Mouse (Mus musculus) lung, postnatal 36 days (tissue): Measurements from ENCODE around the gene Aggf1.

ENCODE experiments used
- DNase-seq: peaks from one replicate; pipeline ENCODE4 v3.0.0; 2022; ENCODE audit warnings: mixed read lengths

The Aggf1 gene

DNA sequence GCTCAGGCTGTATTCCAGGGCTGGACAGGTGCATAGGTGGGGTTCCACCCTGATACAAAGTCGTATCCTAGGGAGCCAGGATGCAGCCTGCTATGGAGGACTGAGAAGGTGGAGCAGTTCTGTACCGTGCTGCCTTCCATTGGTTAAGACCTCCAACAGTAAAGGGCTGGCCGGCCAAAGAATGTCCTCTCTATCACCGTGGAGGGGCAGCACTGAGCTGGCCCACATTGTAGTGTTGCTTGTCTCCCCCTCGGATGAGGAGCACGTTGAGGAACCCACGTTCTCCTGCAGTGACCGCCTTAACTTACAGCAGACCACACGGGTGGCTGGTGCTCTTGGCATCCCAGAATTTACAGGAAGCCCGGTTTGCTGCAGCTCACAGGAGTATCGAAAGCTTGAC, 44.6 kb downstream of the Aggf1 start:
- no peak for DNase-seq

DNA sequence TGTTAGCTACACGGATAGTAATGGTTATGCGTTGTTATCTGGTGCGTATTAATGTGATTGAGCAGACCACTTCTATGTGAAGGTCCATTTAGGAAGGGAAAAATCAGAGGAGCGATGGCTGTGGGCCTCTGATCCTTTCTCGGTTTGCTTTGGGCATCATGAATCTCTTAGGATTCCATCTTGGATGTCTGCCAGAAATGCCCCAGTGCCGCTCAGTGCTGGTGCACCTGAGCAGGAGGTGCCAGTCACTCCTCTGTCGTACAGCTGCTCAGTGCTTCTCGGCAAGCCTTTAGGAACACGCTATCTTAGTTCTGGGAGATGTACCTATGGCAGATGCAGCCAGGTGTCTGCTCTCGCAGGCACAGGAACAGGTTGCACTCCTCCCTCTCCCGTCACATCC, 46.4 kb downstream of the Aggf1 start:
- DNase-seq = no peak

DNA sequence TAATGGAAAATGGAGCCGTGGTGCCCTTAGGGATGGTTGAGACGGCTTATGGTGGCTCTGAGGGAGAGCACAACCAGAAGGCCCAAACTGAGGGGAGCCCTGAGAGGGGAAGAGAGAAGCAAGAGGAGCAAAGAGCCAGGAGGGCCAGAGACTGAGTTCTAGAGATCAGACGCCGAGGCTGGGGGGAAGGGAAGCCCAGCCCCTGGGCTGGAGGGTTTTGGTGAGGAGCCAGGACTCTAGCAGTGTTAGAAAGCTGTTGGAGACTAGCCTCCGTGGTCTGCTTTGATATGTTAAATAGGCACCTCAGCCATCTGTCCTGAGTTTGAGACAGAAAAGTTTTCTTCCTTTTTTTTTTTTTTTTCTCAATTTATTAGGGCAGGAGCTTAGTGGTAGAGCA, 47.8 kb downstream of the Aggf1 start:
- DNase-seq = peak; percentile 23

DNA sequence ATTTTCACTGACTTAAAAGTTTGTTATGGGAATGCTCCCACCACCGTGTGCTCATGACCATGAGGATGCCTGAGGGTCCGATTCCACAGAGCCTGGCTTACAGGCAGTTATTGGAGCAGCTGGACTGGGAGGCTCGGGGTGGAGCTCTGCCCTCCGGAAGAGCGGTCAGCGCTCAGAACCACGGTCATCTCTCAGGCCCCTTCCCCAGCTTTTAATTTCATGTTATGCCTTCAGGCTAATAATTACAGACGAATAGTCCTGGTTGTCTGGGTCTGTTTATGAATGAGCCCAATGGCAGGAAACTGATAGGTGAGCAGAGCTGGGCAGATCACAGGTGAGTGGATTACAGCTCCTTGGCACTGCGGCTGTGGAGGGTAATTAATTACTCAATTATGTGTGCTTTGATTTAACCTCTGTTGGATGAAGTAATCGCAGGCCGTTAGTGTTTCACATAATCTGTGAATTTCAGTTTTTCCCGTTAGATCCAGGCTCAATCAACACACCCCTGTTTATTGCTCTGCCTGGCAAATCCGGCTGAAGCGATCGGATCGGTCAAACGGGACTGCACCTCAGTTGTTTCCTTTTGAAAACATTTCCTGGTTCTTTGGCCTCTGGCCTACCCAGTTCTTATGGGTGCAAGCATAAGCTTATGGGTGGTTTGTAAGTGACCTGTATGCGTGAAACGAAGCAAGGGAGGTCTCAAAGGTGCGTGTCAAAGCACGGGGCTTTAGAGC, 48.4 kb downstream of the Aggf1 start:
- peak; percentile 11 for DNase-seq

DNA sequence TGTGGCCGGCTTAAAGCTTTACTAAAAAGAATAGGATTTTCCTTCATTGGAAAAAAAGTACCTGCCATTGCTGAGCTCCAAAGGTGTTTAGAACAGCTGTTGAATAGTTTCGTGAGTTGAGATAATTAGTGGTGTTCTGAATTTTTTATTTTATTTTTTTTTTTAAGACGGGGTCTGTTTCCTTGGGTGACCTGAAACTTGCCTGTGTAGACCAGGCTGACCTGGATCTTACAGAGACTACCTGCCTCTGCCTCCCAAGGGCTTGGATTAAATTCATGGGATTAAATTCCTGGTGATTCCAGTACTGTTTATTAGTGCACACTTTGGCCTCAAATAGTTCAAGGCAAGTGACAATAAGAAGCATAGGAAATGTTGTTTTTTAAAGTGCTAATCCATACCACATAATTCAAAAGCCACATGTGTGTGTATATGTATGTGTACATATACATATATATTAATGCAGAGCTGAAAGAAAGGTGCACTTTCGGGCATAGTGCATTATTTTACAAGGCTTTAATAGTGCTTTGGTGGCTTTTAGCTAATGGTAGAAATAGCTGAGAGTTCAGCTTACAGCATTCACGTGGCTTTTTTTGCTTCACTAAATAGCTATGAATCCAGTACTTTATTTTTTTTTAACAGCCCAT, 49.1 kb downstream of the Aggf1 start:
- no peak for DNase-seq

DNA sequence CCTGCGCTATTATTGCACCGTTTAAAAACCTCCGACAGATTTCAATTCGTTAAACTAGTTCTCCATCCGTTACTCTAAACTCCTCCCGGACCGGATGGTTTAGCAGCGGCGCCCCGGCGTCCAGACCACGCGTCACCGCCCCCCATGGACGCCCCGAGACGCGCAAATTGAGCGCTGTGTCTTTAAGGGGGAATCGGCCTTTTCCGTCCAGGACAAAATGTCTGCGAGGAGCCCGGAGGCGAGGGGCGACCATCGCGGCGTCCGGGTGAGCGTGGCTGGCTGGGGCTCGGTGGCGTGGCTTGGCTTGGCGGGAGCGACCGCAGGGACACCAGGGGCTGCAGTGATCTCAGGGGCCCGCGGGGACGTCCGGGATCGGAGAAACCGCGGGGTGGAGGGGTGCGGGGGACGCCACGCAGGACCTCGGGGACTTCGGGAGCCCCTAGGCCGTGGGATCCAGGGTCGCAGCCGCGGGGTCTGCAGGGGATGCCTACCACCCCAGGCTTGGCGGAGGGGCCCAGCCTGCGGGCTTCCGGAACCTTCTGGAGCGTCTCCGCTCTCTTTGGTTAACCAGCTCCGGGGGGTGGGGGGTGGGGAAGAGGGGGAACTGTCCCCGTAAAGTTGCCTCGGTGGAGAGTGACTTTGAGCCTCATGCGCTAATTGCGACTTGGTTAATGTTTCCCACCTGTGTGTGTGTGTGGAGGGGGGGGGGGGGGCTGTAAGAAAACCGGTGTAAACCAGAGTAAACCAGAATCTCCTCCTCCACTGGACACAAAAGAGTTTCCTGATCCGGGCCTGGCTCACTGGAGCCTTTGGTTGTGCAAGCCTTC, 49.9 kb downstream of the Aggf1 start:
- peak; percentile 68 for DNase-seq

DNA sequence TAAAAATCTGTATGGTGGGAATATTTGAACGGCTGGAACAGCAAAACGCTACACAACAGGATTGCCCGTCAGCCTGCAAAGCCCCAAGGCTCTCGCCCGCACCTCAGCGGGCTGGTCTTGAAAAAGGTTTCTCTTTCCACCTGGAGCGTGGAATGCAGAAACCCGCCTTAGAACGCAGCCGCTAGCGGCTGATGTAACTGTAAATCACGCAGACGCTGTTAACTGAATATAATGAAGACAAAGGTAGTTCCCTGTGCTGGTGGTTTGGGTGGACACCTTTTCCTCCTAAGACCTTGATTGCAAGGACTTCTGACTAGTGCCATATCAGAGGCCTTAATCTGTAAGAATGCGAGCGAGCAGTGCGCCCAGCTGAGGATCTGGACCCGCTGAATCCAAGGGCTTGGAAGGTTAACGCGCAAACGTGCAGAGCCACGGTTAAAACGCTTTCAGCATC, 50.5 kb downstream of the Aggf1 start:
- DNase-seq = no peak

DNA sequence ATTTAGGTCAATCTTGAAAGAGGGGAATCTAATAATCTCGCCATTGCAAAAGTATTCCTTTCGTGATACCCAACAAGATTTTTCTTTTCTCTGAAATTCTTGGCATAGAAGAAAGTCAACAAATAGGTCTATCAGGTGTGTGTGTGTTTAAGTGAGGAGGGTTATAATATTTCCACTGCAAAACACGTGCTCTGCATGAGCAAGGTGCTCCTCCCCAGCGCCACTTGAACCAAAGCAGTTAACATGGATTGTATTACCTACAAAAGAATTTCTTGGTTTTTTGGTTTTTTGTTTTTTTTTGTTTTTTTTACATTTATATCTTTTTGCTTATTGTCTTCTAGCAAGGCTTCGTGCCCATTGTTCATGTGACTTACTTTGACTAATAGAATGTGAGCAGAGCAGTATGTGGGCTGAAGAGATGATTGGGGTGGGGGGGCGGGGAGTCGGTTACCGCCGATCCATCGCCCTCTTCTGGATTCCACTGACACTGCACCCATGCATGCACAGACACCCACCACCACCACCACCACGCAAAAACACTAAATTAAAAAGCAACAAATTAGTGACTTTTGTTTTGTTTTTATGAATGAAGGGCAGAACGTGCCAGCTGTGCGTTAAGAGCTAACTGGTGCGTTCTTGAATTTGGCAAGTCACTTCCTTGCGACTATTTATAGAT, 51.1 kb downstream of the Aggf1 start:
- DNase-seq = peak; percentile 72

DNA sequence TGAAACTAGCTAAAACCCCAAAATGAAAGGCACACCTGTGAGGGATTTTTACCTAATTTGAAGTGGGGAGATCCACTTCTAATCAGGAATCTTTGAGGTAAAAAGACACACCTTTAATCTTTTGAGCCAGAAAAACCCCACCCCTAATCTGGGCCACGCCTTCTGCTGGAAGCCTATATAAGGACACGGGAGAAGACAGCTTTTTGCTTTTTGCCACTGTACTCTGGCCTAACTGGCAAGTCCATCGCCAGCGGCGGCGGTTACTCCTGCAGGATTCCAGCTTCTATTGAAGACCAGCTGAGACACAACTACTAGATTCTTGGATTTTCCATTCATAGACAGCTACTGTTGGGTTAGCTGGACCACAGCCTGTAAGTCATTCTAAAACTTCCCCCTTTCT, 51.8 kb downstream of the Aggf1 start, which contains the start of gene Zbed3:
Zbed3 (plus strand) TSS at position 213 of the 400 bp plus-strand sequence.
- DNase-seq = no peak

DNA sequence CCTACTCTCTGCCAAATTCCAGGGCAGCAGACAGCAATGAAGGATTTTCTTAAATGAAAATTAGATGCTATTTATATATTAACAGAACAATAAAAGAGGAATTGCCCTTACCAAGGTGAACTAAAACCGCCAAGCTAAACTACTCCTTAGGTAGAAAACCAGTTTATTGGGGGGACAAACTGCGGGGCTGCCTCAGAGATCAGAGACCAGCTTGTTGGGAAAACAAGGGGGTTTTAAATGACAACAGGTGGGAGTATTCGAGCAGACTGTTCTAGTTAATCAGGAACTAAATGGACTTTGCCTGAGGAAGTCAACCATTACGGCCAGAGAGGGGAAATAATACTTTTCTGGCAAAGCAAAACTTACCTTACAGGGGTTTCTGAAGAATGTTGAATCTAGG, 54.7 kb downstream of the Aggf1 start:
- DNase-seq = no peak

DNA sequence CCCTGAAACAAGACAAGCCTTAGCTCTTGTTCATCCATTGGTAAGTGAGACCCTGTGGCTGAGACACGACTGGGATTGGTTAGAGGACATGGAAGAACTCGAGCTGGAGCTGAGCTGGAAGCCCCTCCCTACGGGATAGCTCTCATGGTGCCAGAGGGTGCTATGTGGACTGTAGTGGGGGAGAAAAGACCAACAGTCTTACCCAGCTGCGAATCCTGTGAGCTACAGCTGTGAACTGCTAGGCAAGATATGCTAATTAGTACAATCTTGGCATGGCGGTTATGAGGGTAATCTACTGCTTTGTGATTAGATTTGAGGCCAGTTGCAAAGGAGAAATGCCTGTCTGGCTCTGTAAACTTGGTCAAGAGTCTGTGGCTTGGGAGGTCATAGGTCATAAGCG, 56.0 kb downstream of the Aggf1 start:
- no peak for DNase-seq

DNA sequence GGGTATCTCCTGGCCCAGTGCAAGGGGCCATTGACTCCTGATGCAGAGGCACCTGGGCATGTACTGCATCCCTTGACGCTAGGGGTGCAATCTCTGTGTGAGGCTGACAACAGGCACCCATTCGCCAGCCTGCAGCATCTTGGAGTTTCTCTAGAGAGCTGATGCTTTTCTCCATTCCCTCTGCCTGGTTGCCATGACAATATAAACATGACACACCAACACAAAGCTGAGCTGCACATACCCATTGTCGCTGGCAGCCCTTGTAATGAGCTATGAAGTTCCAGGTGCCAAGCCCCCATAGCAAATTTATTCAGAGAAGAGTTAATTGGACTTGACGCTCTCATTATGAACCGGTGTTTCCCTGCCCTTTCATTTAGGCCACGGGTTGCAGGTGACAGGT, 63.1 kb downstream of the Aggf1 start:
- no peak for DNase-seq

DNA sequence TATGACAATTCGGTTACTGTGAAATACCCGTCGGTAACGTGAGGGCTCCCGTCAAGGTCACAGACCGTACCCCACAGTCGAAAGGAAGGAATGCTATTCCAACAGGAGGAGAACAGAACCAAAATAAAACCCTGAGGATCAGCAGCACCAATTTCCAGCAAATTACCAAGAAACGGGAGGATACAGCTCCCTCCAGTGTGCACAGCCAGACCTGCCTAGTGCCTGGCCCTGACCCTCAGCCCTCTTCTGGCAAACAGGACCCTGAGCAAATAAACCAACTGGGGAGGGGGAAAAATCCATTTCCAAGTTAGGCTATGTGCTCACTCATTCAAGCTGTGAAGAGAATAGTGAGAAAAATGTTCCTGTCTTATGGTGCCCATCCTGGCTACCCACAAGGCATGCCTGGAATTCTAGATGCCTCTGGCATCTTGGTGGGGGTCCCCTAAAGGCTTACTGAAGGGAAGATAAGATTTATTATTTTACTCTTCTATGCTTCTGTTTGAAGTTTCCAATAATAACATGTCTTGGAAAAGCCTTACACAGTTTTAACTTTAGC, 68.0 kb downstream of the Aggf1 start:
- no peak for DNase-seq

DNA sequence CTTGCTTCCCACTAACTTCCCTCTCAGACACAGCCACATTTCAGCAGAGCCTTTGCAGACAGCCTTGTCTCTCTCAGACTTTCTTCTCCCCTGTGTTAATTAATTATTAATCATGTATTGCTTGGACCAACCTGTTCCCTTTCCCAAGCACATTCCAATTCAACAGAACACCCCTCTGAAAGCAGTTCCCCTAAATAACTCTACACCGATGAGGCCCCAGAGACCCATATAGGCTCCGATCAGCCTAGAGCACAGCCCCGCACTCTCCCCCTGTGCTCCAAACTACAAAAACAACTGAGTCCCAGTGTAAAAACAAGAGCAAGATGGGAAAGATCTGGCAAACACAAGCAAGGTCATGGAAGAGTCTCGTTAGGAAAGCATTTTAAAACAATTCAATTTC, 68.6 kb downstream of the Aggf1 start:
- DNase-seq = no peak
